Mouse (Mus musculus) C2C12 (cell line): ENCODE results near the gene 1810062G17Rik.

Experiments used
- CEBPB ChIP-seq: IDR thresholded peaks from one replicate; pipeline ENCODE4 v1.6.1; 2011; ENCODE audit warnings: low read depth, mild to moderate bottlenecking, control low read depth, moderate library complexity
- CTCF ChIP-seq: IDR thresholded peaks from one replicate; pipeline ENCODE4 v1.5.1; 2011; ENCODE audit not compliant: control insufficient read depth, insufficient read depth, insufficient read length
- USF1 ChIP-seq: IDR thresholded peaks from one replicate; pipeline ENCODE4 v1.6.1; 2011; ENCODE audit warnings: low read depth, mild to moderate bottlenecking, control low read depth, moderate library complexity

DNA sequence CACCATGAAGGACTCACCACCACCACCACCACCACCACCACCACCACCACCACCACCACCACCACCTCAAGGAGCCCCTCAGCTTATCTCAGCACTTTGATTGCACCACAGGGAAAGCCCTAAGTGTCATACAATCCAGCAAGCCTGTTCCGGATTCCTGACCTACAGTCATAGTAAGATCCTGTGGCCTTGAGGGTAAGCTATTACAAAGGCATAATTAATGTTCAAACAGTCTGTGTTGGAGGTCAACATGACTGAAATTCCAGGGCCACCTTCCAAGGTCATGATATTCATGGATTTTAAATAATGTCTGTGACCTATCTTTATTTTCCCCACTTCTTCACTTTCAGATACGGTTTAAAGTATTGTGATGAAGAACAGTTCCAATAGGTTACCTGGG is 4.7 kb downstream of the 1810062G17Rik start:
- TF ChIP-seq USF1 = no peak
- no peak for TF ChIP-seq CTCF
- TF ChIP-seq CEBPB = peak; percentile 70
